21 mouse cellular contexts compared by ENCODE assay signal in genomic region chr17:44155204-44155603, GRCm38 (mm10).
"Had no signal": no experiment of that assay in that cellular context is flagged by ENCODE, and none has a peak within 500 bp of the region (broad histone marks: within the 10 kb centered on the region; RNA-seq: fewer than 3 reads in every experiment).

No protein-coding gene starts in this region.

- H3K9ac ChIP-seq: limb, embryonic 13.5 days; liver, embryonic 12.5 days; liver, embryonic 15.5 days; lung, embryonic 14.5 days; midbrain, embryonic 13.5 days; neural tube, embryonic 13.5 days had no signal

- H3K4me2 ChIP-seq: limb, embryonic 13.5 days; liver, embryonic 12.5 days; liver, embryonic 15.5 days; lung, embryonic 14.5 days; midbrain, embryonic 13.5 days; neural tube, embryonic 13.5 days had no signal

- H3K9me3 ChIP-seq: limb, embryonic 10.5 days; limb, embryonic 13.5 days; liver, embryonic 12.5 days; liver, embryonic 15.5 days; midbrain, embryonic 10.5 days; midbrain, embryonic 13.5 days; neural tube, embryonic 13.5 days had no signal

- H3K4me3 ChIP-seq: layer of hippocampus, adult 2 months; limb, embryonic 10.5 days; limb, embryonic 13.5 days; liver, embryonic 12.5 days; liver, embryonic 15.5 days; megakaryocyte, embryonic 14.5 days; midbrain, embryonic 10.5 days; midbrain, embryonic 13.5 days; myocyte; neural tube, embryonic 13.5 days had no signal

- H3K27me3 ChIP-seq: limb, embryonic 13.5 days; liver, embryonic 12.5 days; liver, embryonic 15.5 days; midbrain, embryonic 13.5 days; neural tube, embryonic 13.5 days had no signal

- DNase-seq: kidney, adult 2 months; kidney, postnatal 25 days; layer of hippocampus, adult 9-11 months; liver; lung, embryonic 14.5 days; spleen, adult 18-20 months; thymus, adult 18-20 months; thymus, postnatal 36 days had no signal

- H3K4me1 ChIP-seq: liver, embryonic 12.5 days; liver, embryonic 15.5 days; midbrain, embryonic 10.5 days; midbrain, embryonic 13.5 days; neural tube, embryonic 13.5 days had no signal

- H3K36me3 ChIP-seq: limb, embryonic 10.5 days; limb, embryonic 13.5 days; liver, embryonic 12.5 days; liver, embryonic 15.5 days; midbrain, embryonic 10.5 days; midbrain, embryonic 13.5 days; neural tube, embryonic 13.5 days had no signal

- H3K27ac ChIP-seq: kidney, postnatal 0 days; layer of hippocampus, adult 2 months; limb, embryonic 10.5 days; limb, embryonic 13.5 days; liver, embryonic 12.5 days; liver, embryonic 15.5 days; midbrain, embryonic 10.5 days; midbrain, embryonic 13.5 days; neural tube, embryonic 13.5 days had no signal

- ATAC-seq: intestine, postnatal 0 days; liver, embryonic 12.5 days; midbrain, embryonic 13.5 days; midbrain, embryonic 16.5 days had no signal
